Mouse (Mus musculus) kidney, postnatal 10 days (tissue): Measurements from ENCODE around the gene Olfr108.

Experiments used
- DNase-seq: peaks from one replicate; pipeline ENCODE4 v3.0.0; 2021; ENCODE audit warnings: mixed read lengths

Gene Olfr108

DNA sequence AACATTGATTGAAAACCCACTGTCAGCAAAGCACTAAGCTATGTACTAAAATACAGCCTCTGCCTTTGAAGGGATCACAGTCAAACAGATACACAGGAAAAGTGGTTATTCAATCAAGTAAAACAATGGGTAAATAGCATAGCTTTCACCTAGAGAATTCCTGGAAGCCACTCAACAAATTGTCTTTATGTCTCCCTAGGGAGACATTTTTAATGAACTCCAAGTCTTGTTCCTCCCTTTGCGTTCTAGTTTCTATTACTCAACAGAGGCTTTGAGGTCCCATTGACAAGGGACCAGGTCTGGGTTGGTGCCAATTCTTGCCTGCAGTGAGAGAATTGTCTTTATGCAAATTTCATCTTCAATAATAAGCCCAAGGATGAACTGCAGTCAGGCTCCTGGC is at the start of gene Olfr108:
Gene Olfr108, plus strand, starts transcription at position 301 of the 400 bp plus-strand sequence.
- DNase-seq: no peak

DNA sequence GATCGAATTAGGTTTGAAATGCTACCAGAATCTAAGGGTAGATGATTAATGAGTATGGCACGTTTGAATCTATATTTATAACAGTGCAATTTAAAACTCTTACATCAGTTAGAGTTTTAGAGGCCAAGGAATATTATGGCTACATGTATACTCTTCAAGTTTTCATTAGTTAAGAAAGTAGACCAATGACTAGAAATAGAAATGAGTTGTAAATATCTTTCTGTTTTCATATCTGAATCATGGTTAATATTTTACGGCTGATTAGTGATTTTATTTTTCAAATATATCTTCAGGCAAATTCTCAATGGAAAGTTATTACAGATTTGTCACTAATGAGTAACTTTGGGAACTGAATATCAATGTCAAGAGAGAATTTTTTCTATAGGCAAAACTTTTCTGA is 46.4 kb upstream of the Olfr108 start, which contains the start of gene Olfr107:
Gene Olfr107, plus strand, starts transcription at position 301 of the 400 bp plus-strand sequence.
- DNase-seq: no peak

DNA sequence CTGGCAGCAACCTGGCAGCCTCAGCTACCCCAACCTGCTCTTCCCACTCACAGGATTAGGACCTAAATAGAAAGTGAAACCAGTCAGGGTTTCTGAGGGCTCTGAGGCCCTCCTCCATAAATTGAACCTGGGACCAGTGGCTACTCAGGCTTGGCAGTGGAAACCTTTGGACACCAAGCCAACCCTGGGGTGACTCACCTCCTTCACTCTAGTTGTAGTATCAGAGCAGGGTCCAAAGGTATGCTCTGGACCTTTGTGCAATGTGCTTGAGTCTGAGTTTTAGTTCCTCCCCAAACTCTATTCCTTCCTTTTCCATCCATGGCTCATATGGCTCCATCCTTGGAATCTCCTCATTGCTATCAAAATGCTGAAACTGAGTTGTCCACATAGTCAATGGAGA is 31.9 kb upstream of the Olfr108 start:
- no peak for DNase-seq

DNA sequence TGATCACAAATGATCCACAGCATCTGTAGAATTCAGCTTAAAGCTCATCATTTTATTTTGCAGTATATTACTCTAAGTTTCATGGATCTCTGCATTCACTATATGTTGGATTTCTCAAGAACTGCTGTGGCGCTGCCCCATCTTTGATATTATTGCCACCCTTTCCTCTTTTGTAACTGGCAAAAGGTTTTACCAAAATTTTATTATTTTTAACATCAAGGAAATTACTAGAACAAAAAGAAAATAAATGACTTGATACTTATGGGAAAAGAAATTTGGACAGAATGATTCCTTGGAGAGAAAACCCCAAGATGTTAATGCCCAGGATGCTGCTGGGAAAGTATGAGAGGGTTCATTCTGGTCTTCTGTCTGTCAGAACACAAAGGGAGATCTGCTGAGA is 13.3 kb downstream of the Olfr108 start, which contains the start of gene Olfr109:
Gene Olfr109, plus strand, starts transcription at position 301 of the 400 bp plus-strand sequence.
- no peak for DNase-seq

DNA sequence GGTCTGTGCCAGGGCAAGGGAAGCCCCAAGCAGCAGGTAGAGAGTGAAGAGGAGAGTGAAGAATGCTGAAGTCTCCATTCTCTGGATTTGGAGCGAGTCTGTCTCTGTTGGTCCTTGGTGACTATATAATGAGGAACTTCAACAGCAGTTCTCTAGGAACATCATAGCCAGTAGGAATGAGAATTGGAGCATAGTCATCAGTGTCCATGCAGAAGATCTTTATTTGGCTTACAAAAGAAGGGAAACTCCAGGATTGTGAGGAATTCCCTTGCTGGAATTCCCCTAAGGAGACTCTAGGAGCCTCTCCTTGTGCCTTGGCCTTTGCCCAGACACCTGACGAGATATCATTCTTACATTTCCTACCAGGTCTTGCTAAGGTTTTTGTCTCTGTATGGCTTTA is 38.2 kb downstream of the Olfr108 start, which contains the start of gene H2-M2:
Gene H2-M2, minus strand, starts transcription at position 101 of the 400 bp plus-strand sequence.
- DNase-seq: no peak

DNA sequence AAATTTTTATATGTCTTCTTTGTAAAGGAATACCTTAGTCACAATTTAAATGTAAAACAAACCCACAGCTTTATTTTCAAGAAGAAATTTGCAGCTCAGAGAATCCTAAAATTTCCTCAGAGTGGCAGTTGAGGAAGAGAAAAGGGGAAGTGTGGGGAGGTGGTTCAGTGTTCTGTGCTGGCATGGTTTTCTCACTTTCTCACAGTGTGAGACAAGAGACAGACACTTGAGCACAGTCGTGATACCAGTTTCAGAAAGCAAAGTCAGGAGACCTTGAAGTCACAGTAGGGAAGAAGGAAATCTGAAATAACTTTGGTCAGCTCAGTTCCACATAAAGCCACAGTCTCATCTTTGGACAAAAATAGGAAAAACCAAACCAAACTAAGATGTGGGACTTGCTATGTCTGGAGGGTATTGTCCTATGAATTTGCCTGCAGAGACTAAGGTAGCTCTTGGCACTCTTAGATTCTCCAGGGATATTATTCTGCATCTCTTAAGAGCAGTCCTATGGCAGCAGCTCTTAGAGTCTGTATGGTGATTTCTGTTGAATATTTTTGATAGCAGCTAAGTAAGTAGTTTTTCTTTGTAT is 46.7 kb downstream of the Olfr108 start, which contains the start of gene Olfr110:
Gene Olfr110, plus strand, starts transcription at position 539 of the 589 bp plus-strand sequence.
- no peak for DNase-seq
